ENCODE assay signal across 8 mouse cellular contexts in genomic region chr6:99692916-99693841, GRCm38 (mm10). TPM values are rescaled to one million over a fixed set of nuclear protein-coding genes. Genes with fewer than 3 reads are reported as not detected.
A peak's percentile ranks its signal among the peaks of the same experiment; 100 is the strongest.
DNase-seq lines count a peak whose midpoint lies in the region; ATAC-seq and TF ChIP-seq lines count a peak whose summit lies in the region.

No protein-coding gene starts in this region.

- no peak for TF ChIP-seq CTCF in kidney, adult 2 months (conservative IDR thresholded peaks at IDR 0.05; ENCODE audit: insufficient read depth, insufficient read length, low read depth, low read length)
- no peak for TF ChIP-seq CTCF in liver, embryonic 14.5 days (IDR thresholded peaks at IDR 0.05; ENCODE audit: low read depth)

- no peak for DNase-seq in kidney, adult 2 months
- no peak for DNase-seq in kidney, adult 9 months
- peak; percentile 58 for DNase-seq in ZHBTc4 (ENCODE audit: low read depth, low spot score)
- peak; percentile 56 for DNase-seq in embryo, embryonic 10.5 days (ENCODE audit: low spot score)
- peak; percentile 28 for DNase-seq in hindbrain, embryonic 10.5 days (ENCODE audit: low spot score)
- DNase-seq in liver, embryonic 14.5 days (ENCODE audit: low read depth in 3 of 3, low spot score in 3 of 3) = no peak
- peak; percentile 57 for DNase-seq in right cerebral cortex, postnatal 25 days

- no peak for TF ChIP-seq EP300 in liver, embryonic 14.5 days (IDR thresholded peaks at IDR 0.05; ENCODE audit: low read depth)

- H3K27ac ChIP-seq in kidney, adult 2 months (ENCODE audit: insufficient read depth, low read depth, low read length) = no peak overlapping the region
- H3K27ac ChIP-seq in hindbrain, embryonic 10.5 days = peak overlapping the region; percentile 89
- no peak overlapping the region for H3K27ac ChIP-seq in liver, embryonic 14.5 days

- H3K9me3 ChIP-seq in hindbrain, embryonic 10.5 days = no peaks in the 10 kb centered on the region
- H3K9me3 ChIP-seq in liver, embryonic 14.5 days (ENCODE audit: control insufficient read depth, low read length) = no peaks in the 10 kb centered on the region

- H3K27me3 ChIP-seq in kidney, adult 2 months (replicated peaks; ENCODE audit: control insufficient read depth, insufficient read depth, low read length) = peaks cover 8% of the 10 kb centered on the region; the same call in 1 of the 2 replicates
- peaks cover 92% of the 10 kb centered on the region for H3K27me3 ChIP-seq in hindbrain, embryonic 10.5 days (ENCODE audit: insufficient read depth, poor library complexity, severe bottlenecking)
- peaks cover 56% of the 10 kb centered on the region for H3K27me3 ChIP-seq in liver, embryonic 14.5 days (ENCODE audit: control insufficient read depth, insufficient read depth, low read length)

- 4% methylated on average over 110 of the region's 110 CpGs for WGBS in kidney, adult 2 months
- WGBS in hindbrain, embryonic 10.5 days = under 1% methylated on average over 110 of the region's 110 CpGs
- WGBS in liver, embryonic 14.5 days (ENCODE audit: insufficient replicate concordance) = 1% methylated on average over 87 of the region's 110 CpGs

- no peak for ATAC-seq in liver, embryonic 14.5 days (ENCODE audit: insufficient read depth)
- ATAC-seq in megakaryocyte-erythroid progenitor cell, adult 5-6 weeks (replicated peaks; ENCODE audit: low FRiP score, low TSS enrichment, poor library complexity, severe bottlenecking) = no peak

- H3K4me2 ChIP-seq in liver, embryonic 14.5 days (ENCODE audit: low read depth) = peak overlapping the region; percentile 52

- peak overlapping the region; percentile 49; the same call in 1 of the 2 replicates for H3K4me3 ChIP-seq in kidney, adult 2 months (ENCODE audit: insufficient read depth, low read depth, low read length)
- H3K4me3 ChIP-seq in hindbrain, embryonic 10.5 days = peak overlapping the region; percentile 77
- peak overlapping the region; percentile 33 to 44; a peak in 3 of 4 replicates for H3K4me3 ChIP-seq in liver, embryonic 14.5 days (ENCODE audit: insufficient read depth in 1 of 2, low read depth in 2 of 2, low read length in 2 of 2)

- H3K4me1 ChIP-seq in kidney, adult 2 months (ENCODE audit: control insufficient read depth, insufficient read depth, low read length) = no peaks in the 10 kb centered on the region
- peaks cover 23% of the 10 kb centered on the region for H3K4me1 ChIP-seq in hindbrain, embryonic 10.5 days (replicated peaks)
- no peaks in the 10 kb centered on the region for H3K4me1 ChIP-seq in liver, embryonic 14.5 days (replicated peaks; ENCODE audit: control insufficient read depth in 2 of 2, insufficient read depth in 2 of 2, low read length in 1 of 2)

- no peak overlapping the region for H3K9ac ChIP-seq in liver, embryonic 14.5 days (replicated peaks)

- no peaks in the 10 kb centered on the region for H3K36me3 ChIP-seq in kidney, adult 2 months (ENCODE audit: control insufficient read depth, insufficient read depth, low read length)
- H3K36me3 ChIP-seq in hindbrain, embryonic 10.5 days = no peaks in the 10 kb centered on the region
- no peaks in the 10 kb centered on the region for H3K36me3 ChIP-seq in liver, embryonic 14.5 days (replicated peaks; ENCODE audit: control insufficient read depth, insufficient read depth, low read depth)

- TF ChIP-seq POLR2A in kidney, adult 2 months (IDR thresholded peaks at IDR 0.05; ENCODE audit: low read depth, low read length) = no peak

RNA-seq across cellular contexts. Expression of gene Gpr27, which starts 0.7 kb away (rescaled TPM):
- 0.99 and 1.2 TPM in 2 replicates for polyA plus RNA-seq in kidney, adult 2 months (2012; rRNA removed)
- 0.98 and 2.1 TPM in 2 replicates for polyA plus RNA-seq in hindbrain, embryonic 10.5 days (2016; fragmentation: Nextera tagmentation; extraction: Ambion mirVana)
- 0.03 TPM in 2 replicates for polyA plus RNA-seq in liver, embryonic 14.5 days (2012; rRNA removed)
- 0.05 TPM in 1 of 2 replicates, not detected in the other for polyA plus RNA-seq in liver, embryonic 14.5 days (2014; fragmentation: Nextera tagmentation; extraction: Ambion mirVana)
- total RNA-seq in megakaryocyte-erythroid progenitor cell, adult 5-6 weeks (2014; fragmentation: Nextera tagmentation) = not detected in 2 replicates
- total RNA-seq in megakaryocyte-erythroid progenitor cell, adult 5-6 weeks (2017) = not detected in 2 replicates

RNA-seq across cellular contexts. Expression of gene Gm20696, which starts 26.6 kb away (rescaled TPM):
- 0.31 and 0.50 TPM in 2 replicates for polyA plus RNA-seq in kidney, adult 2 months (2012; rRNA removed)
- polyA plus RNA-seq in hindbrain, embryonic 10.5 days (2016; fragmentation: Nextera tagmentation; extraction: Ambion mirVana) = 3.0 and 3.2 TPM in 2 replicates
- 0.12 and 0.16 TPM in 2 replicates for polyA plus RNA-seq in liver, embryonic 14.5 days (2012; rRNA removed)
- 0.33 and 0.40 TPM in 2 replicates for polyA plus RNA-seq in liver, embryonic 14.5 days (2014; fragmentation: Nextera tagmentation; extraction: Ambion mirVana)
- 5.7 and 21.7 TPM in 2 replicates for total RNA-seq in megakaryocyte-erythroid progenitor cell, adult 5-6 weeks (2014; fragmentation: Nextera tagmentation)
- 0.94 and 1.4 TPM in 2 replicates for total RNA-seq in megakaryocyte-erythroid progenitor cell, adult 5-6 weeks (2017)

RNA-seq across cellular contexts. Expression of gene Eif4e3, which starts 26.6 kb away (rescaled TPM):
- polyA plus RNA-seq in kidney, adult 2 months (2012; rRNA removed) = 6.6 and 8.4 TPM in 2 replicates
- 12.0 and 15.7 TPM in 2 replicates for polyA plus RNA-seq in hindbrain, embryonic 10.5 days (2016; fragmentation: Nextera tagmentation; extraction: Ambion mirVana)
- polyA plus RNA-seq in liver, embryonic 14.5 days (2012; rRNA removed) = 0.95 and 1.5 TPM in 2 replicates
- polyA plus RNA-seq in liver, embryonic 14.5 days (2014; fragmentation: Nextera tagmentation; extraction: Ambion mirVana) = 1.5 and 1.7 TPM in 2 replicates
- 2.7 and 5.9 TPM in 2 replicates for total RNA-seq in megakaryocyte-erythroid progenitor cell, adult 5-6 weeks (2014; fragmentation: Nextera tagmentation)
- 8.6 and 10.5 TPM in 2 replicates for total RNA-seq in megakaryocyte-erythroid progenitor cell, adult 5-6 weeks (2017)

RNA-seq across cellular contexts. Expression of gene Prok2, which starts 33.0 kb away (rescaled TPM):
- 0.14 and 0.19 TPM in 2 replicates for polyA plus RNA-seq in kidney, adult 2 months (2012; rRNA removed)
- not detected in 2 replicates for polyA plus RNA-seq in hindbrain, embryonic 10.5 days (2016; fragmentation: Nextera tagmentation; extraction: Ambion mirVana)
- 0.03 TPM in 1 of 2 replicates, not detected in the other for polyA plus RNA-seq in liver, embryonic 14.5 days (2012; rRNA removed)
- polyA plus RNA-seq in liver, embryonic 14.5 days (2014; fragmentation: Nextera tagmentation; extraction: Ambion mirVana) = not detected in 2 replicates
- not detected in 2 replicates for total RNA-seq in megakaryocyte-erythroid progenitor cell, adult 5-6 weeks (2014; fragmentation: Nextera tagmentation)
- not detected in 2 replicates for total RNA-seq in megakaryocyte-erythroid progenitor cell, adult 5-6 weeks (2017)

Comparison
In these comparisons a context has a peak if more than half of its experiments do, and no peak if none do; other contexts are left out.
1. DNase-seq: peak in ZHBTc4 (single experiment), embryo, embryonic 10.5 days (single experiment), hindbrain, embryonic 10.5 days (single experiment) and right cerebral cortex, postnatal 25 days (single experiment); none in kidney, adult 2 months (single experiment), kidney, adult 9 months (single experiment) and liver, embryonic 14.5 days (0 of 3).
2. Peak in every context shown above with its lines, with median percentiles within 50 percentile points of each other: H3K4me3 ChIP-seq.